Mouse (Mus musculus) erythroblast, embryonic 14.5 days (primary cell): ENCODE data around the gene Cplx3.

ENCODE experiments used
- GATA1 ChIP-seq: IDR thresholded peaks from 2 replicates; pipeline ENCODE4 v1.6.1; 2012; ENCODE audit warnings: low read length, inconsistent platforms, mixed read lengths
- TAL1 ChIP-seq: IDR thresholded peaks from 3 replicates; pipeline ENCODE4 v1.6.1; 2012; ENCODE audit warnings: low read length, inconsistent platforms, mixed read lengths

DNA sequence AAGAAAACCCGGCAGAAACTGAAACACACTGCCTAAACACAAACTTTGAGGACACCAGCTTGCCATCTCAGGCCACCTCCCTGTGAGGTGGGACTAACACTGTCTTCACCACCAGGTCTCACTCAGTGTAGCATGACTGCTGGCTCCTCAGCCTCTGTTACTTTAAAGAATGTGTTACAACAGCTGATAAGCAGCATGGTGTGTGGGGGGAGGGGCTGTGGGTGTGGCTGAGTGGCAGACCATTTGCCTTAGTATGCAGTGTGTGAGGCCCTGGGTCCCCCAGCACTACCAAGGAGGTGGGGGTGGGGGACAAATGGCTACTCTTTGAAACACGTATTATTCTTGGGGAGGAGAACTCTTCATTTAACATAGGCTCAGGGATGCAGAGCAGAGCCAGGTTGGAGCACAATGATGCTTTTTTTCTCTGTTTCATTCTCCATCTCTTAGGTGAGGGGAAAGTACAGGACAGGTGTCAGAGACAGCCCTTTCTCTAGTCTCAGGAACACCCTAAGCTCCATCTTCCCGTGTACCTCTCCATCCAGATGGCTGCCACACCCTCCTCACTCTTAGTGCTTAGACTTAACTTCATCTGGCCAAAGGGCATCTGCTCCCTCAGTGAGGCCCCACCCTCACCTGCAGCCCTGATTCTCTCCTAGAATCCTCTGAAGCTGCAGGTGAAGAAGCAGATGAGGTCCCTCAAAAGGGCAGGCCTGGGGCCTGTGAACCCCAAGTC lies 5.3 kb downstream of the Cplx3 start:
- no peak for TF ChIP-seq GATA1
- TF ChIP-seq TAL1 = no peak
